Mouse (Mus musculus) heart, embryonic 12.5 days (tissue): ENCODE results near the gene Enpp3. TPM values are rescaled to one million over a fixed set of nuclear protein-coding genes. Genes with fewer than 3 reads are reported as not detected.
"Not testable (repeated sequence)": the region's sequence is repeated elsewhere in the genome, so short reads cannot be mapped to it uniquely, and the experiment has no call there.

Experiments used
- ATAC-seq: fragments of 200-750 bp; cut with Nextera tagmentation; 2 replicates; pipeline ENCODE4 v1.8.0; 2017; ENCODE audit warnings: moderate TSS enrichment, moderate library complexity; ENCODE audit not compliant: insufficient number of reproducible peaks, low FRiP score
- H3K27ac ChIP-seq: fragments of 300-500 bp; sonication (generic); 2 replicates; pipeline ENCODE4 v1.5.1; 2016; ENCODE audit warnings: mild to moderate bottlenecking, moderate library complexity; ENCODE audit not compliant: poor library complexity, severe bottlenecking
- H3K27me3 ChIP-seq: fragments of 300-500 bp; sonication (generic); replicated peaks from 2 replicates; pipeline ENCODE4 v1.6.1; 2016; ENCODE audit warnings: mild to moderate bottlenecking, moderate library complexity
- H3K36me3 ChIP-seq: fragments of 300-500 bp; sonication (generic); 2 replicates; pipeline ENCODE4 v1.6.1; 2016; ENCODE audit warnings: mild to moderate bottlenecking, moderate library complexity
- H3K4me1 ChIP-seq: fragments of 300-500 bp; sonication (generic); replicated peaks from 2 replicates; pipeline ENCODE4 v1.6.1; 2016; ENCODE audit warnings: mild to moderate bottlenecking
- H3K4me2 ChIP-seq: fragments of 300-500 bp; sonication (generic); 2 replicates; pipeline ENCODE4 v1.6.1; 2016; ENCODE audit warnings: mild to moderate bottlenecking, moderate library complexity
- H3K4me3 ChIP-seq: fragments of 300-500 bp; sonication (generic); 2 replicates; pipeline ENCODE4 v1.5.1; 2016; ENCODE audit warnings: mild to moderate bottlenecking
- H3K9ac ChIP-seq: fragments of 300-500 bp; sonication (generic); 2 replicates; pipeline ENCODE4 v1.6.1; 2016; ENCODE audit warnings: mild to moderate bottlenecking, moderate library complexity
- H3K9me3 ChIP-seq: fragments of 300-500 bp; sonication (generic); replicated peaks from 2 replicates; pipeline ENCODE4 v1.6.1; 2016; ENCODE audit warnings: mild to moderate bottlenecking, moderate library complexity
- WGBS: fragments of 180-500 bp; shearing (Covaris S2); methylation state at CpG from one replicate; pipeline ENCODE4 v1.1.7; 2016; 5-methylcytosine and 5-hydroxymethylcytosine counted together
- polyA plus RNA-seq: library from polyadenylated mRNA; unstranded; fragments of >200 nt; fragmentation: Nextera tagmentation; extraction: Ambion mirVana; gene quantifications from 2 replicates; pipeline ENCODE4 v1.2.1, GENCODE M21; 2016

Gene Enpp3
- polyA plus RNA-seq, 1 experiment from 2014 or later, result 2.2 TPM

- Histone ChIP-seq H3K27ac (no peak overlapping the region), H3K4me2 (no peak overlapping the region), H3K27me3 (no peaks in the 10 kb centered on the region), H3K9ac (no peak overlapping the region), H3K36me3 (no peaks in the 10 kb centered on the region), H3K9me3 (no peaks in the 10 kb centered on the region), H3K4me3 (no peak overlapping the region), H3K4me1 (0 out of 2 replicates have a peak, but pooled peaks cover 3% of the 10 kb centered on the region)
- 69% methylated on average over 1 of the region's 1 CpGs for WGBS
- no peak for ATAC-seq
These were observed 19.8 kb downstream of the Enpp3 start for GRCm38 (mm10) chr10:24822842-24823241.

GRCm38 (mm10) chr10:24821990-24822676 lies 20.5 kb downstream of the Enpp3 start:
- Histone ChIP-seq H3K4me2 (no peak overlapping the region), H3K27me3 (no peaks in the 10 kb centered on the region), H3K27ac (no peak overlapping the region), H3K9me3 (no peaks in the 10 kb centered on the region), H3K36me3 (no peaks in the 10 kb centered on the region), H3K9ac (no peak overlapping the region), H3K4me3 (no peak overlapping the region), H3K4me1 (0 out of 2 replicates have a peak, but pooled peaks cover 3% of the 10 kb centered on the region)
- 37% methylated on average over 4 of the region's 4 CpGs for WGBS
- ATAC-seq, result no peak

GRCm38 (mm10) chr10:24819526-24819925 lies 23.1 kb downstream of the Enpp3 start:
- Histone ChIP-seq H3K4me3 (no peak overlapping the region), H3K4me2 (no peak overlapping the region), H3K4me1 (0 out of 2 replicates have a peak, but pooled peaks cover 3% of the 10 kb centered on the region), H3K27me3 (no peaks in the 10 kb centered on the region), H3K9me3 (no peaks in the 10 kb centered on the region), H3K36me3 (no peaks in the 10 kb centered on the region), H3K9ac (no peak overlapping the region), H3K27ac (no peak overlapping the region)
- 76% methylated on average over 3 of the region's 3 CpGs for WGBS
- ATAC-seq, result no peak

- no peak for ATAC-seq
- no peaks in the 10 kb centered on the region for H3K36me3 ChIP-seq
- no peak overlapping the region for H3K4me2 ChIP-seq
- no peaks in the 10 kb centered on the region; the same call in 1 of the 2 replicates for H3K4me1 ChIP-seq
- H3K27ac ChIP-seq, result 0 out of 2 replicates have a peak overlapping the region, but pooled peaks have one; percentile 47
- no peak overlapping the region for H3K9ac ChIP-seq
- WGBS, result 56% methylated on average over 10 of the region's 10 CpGs
- no peaks in the 10 kb centered on the region for H3K27me3 ChIP-seq
- H3K9me3 ChIP-seq, result no peaks in the 10 kb centered on the region
- H3K4me3 ChIP-seq, result no peak overlapping the region
These were observed 32.0 kb downstream of the Enpp3 start for GRCm38 (mm10) chr10:24810639-24811038.

GRCm38 (mm10) chr10:24806756-24807155 lies 35.9 kb downstream of the Enpp3 start:
- H3K9ac ChIP-seq, result no peak overlapping the region
- no peaks in the 10 kb centered on the region for H3K36me3 ChIP-seq
- 84% methylated on average over 5 of the region's 5 CpGs for WGBS
- no peak overlapping the region for H3K4me3 ChIP-seq
- H3K27me3 ChIP-seq, result no peaks in the 10 kb centered on the region
- H3K27ac ChIP-seq, result no peak overlapping the region
- no peak for ATAC-seq
- H3K4me1 ChIP-seq, result no peaks in the 10 kb centered on the region; the same call in 1 of the 2 replicates
- H3K9me3 ChIP-seq, result peaks cover 12% of the 10 kb centered on the region; the same call in 1 of the 2 replicates
- H3K4me2 ChIP-seq, result no peak overlapping the region

- Histone ChIP-seq H3K9ac (no peak overlapping the region), H3K27ac (no peak overlapping the region), H3K27me3 (no peaks in the 10 kb centered on the region), H3K4me1 (no peaks in the 10 kb centered on the region; the same call in 1 of the 2 replicates), H3K9me3 (peaks cover 12% of the 10 kb centered on the region; the same call in 1 of the 2 replicates), H3K4me3 (no peak overlapping the region), H3K36me3 (no peaks in the 10 kb centered on the region), H3K4me2 (no peak overlapping the region)
- 86% methylated on average over 10 of the region's 10 CpGs for WGBS
- ATAC-seq, result no peak
These were observed 36.7 kb downstream of the Enpp3 start for GRCm38 (mm10) chr10:24805876-24806275.

GRCm38 (mm10) chr10:24805173-24805572 lies 37.5 kb downstream of the Enpp3 start:
- Histone ChIP-seq H3K4me1 (no peaks in the 10 kb centered on the region), H3K4me2 (no peak overlapping the region), H3K9ac (no peak overlapping the region), H3K9me3 (peaks cover 12% of the 10 kb centered on the region; the same call in 1 of the 2 replicates), H3K4me3 (no peak overlapping the region), H3K36me3 (no peaks in the 10 kb centered on the region), H3K27ac (no peak overlapping the region), H3K27me3 (no peaks in the 10 kb centered on the region)
- WGBS, result 58% methylated on average over 2 of the region's 2 CpGs
- no peak for ATAC-seq

- H3K4me2 ChIP-seq, ATAC-seq, H3K4me3 ChIP-seq, H3K4me1 ChIP-seq, H3K36me3 ChIP-seq, H3K27me3 ChIP-seq, H3K9ac ChIP-seq, H3K27ac ChIP-seq: not testable (repeated sequence)
- H3K9me3 ChIP-seq, result peaks cover 12% of the 10 kb centered on the region; the same call in 1 of the 2 replicates
- WGBS, result 64% methylated on average over 2 of the region's 2 CpGs
These were observed 39.8 kb downstream of the Enpp3 start for GRCm38 (mm10) chr10:24802742-24803244.

GRCm38 (mm10) chr10:24801796-24802195 lies 40.8 kb downstream of the Enpp3 start:
- Histone ChIP-seq H3K27ac (no peak overlapping the region), H3K9ac (no peak overlapping the region), H3K9me3 (peaks cover 12% of the 10 kb centered on the region; the same call in 1 of the 2 replicates), H3K4me3 (no peak overlapping the region), H3K4me1 (no peaks in the 10 kb centered on the region), H3K27me3 (no peaks in the 10 kb centered on the region), H3K36me3 (no peaks in the 10 kb centered on the region), H3K4me2 (no peak overlapping the region)
- ATAC-seq, result no peak
- 89% methylated on average over 2 of the region's 2 CpGs for WGBS

GRCm38 (mm10) chr10:24797246-24797645 lies 45.4 kb downstream of the Enpp3 start:
- no peak overlapping the region for H3K4me3 ChIP-seq
- no peak for ATAC-seq
- 53% methylated on average over 5 of the region's 5 CpGs for WGBS
- no peaks in the 10 kb centered on the region for H3K27me3 ChIP-seq
- no peak overlapping the region for H3K27ac ChIP-seq
- no peak overlapping the region for H3K9ac ChIP-seq
- no peak overlapping the region for H3K4me2 ChIP-seq
- H3K9me3 ChIP-seq, result peaks cover 5% of the 10 kb centered on the region; the same call in 1 of the 2 replicates
- H3K4me1 ChIP-seq, result no peaks in the 10 kb centered on the region
- H3K36me3 ChIP-seq, result no peaks in the 10 kb centered on the region

GRCm38 (mm10) chr10:24792756-24793155 lies 49.9 kb downstream of the Enpp3 start:
- Histone ChIP-seq H3K4me1 (peaks cover 7% of the 10 kb centered on the region; the same call in 1 of the 2 replicates), H3K27me3 (no peaks in the 10 kb centered on the region), H3K4me3 (no peak overlapping the region), H3K27ac (no peak overlapping the region), H3K36me3 (no peaks in the 10 kb centered on the region), H3K9ac (no peak overlapping the region), H3K4me2 (no peak overlapping the region), H3K9me3 (0 out of 2 replicates have a peak, but pooled peaks cover 3% of the 10 kb centered on the region)
- 83% methylated on average over 7 of the region's 7 CpGs for WGBS
- no peak for ATAC-seq
